Mouse (Mus musculus) megakaryocyte, embryonic 14.5 days (primary cell): ENCODE results near the gene Specc1. TPM values are rescaled to one million over a fixed set of nuclear protein-coding genes. Genes with fewer than 3 reads are reported as not detected.

ENCODE experiments used
- H3K27me3 ChIP-seq: replicated peaks from 2 replicates; pipeline ENCODE3; 2012; ENCODE audit warnings: inconsistent platforms
- H3K36me3 ChIP-seq: replicated peaks from 2 replicates; pipeline ENCODE3; 2012; ENCODE audit warnings: low read length, inconsistent platforms, mixed read lengths
- H3K4me1 ChIP-seq: 2 replicates; pipeline ENCODE4 v1.6.1; 2012; ENCODE audit warnings: inconsistent platforms
- H3K4me3 ChIP-seq: replicated peaks from 2 replicates; pipeline ENCODE3; 2012; ENCODE audit warnings: moderate library complexity, mild to moderate bottlenecking, inconsistent platforms
- H3K9me3 ChIP-seq: 2 replicates; pipeline ENCODE4 v1.6.1; 2012; ENCODE audit warnings: inconsistent platforms
- FLI1 ChIP-seq: IDR thresholded peaks from 2 replicates; pipeline ENCODE4 v1.6.1; 2012; ENCODE audit warnings: low read length, inconsistent platforms, mixed read lengths
- GATA1 ChIP-seq: IDR thresholded peaks from 3 replicates; pipeline ENCODE4 v1.6.1; 2012; ENCODE audit warnings: mixed read lengths, low read length, inconsistent platforms, borderline replicate concordance
- polyA plus RNA-seq: library from polyadenylated mRNA; stranded (reverse); fragments of >175 nt; gene quantifications from 2 replicates; pipeline ENCODE4 v1.2.3, GENCODE M21; 2012; ENCODE audit warnings: low replicate concordance; ENCODE audit not compliant: insufficient read depth

The Specc1 gene
- polyA plus RNA-seq, 1 experiment, result 7.1 TPM

GRCm38 (mm10) chr11:62187074-62187473 lies 230.5 kb downstream of the Specc1 start:
- Histone ChIP-seq H3K9me3 (no peaks in the 10 kb centered on the region; the same call in 1 of the 2 replicates), H3K4me1 (peaks cover 55% of the 10 kb centered on the region), H3K36me3 (peaks cover 44% of the 10 kb centered on the region), H3K27me3 (no peaks in the 10 kb centered on the region), H3K4me3 (no peak overlapping the region)
- TF ChIP-seq FLI1, result no peak

DNA sequence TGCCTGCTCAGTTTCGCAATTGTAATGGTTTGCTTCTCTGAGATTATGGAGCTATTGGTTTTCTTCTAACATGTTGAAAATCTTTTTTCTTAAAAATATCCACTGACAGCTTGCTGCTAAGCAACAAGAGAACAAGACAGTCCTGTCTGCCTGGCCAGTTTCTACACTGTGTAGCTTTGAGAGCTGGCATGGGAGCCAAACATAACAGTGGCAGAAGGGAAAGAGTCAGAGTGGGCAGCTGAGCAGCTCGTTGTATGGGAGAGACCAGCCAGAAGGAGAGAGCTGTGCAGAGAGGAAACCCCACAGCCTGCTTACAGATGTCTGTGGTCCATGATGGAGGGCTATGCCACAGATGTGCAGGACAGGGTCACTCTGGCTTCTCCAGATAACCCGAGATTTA lies 235.5 kb downstream of the Specc1 start:
- no peak overlapping the region for H3K4me3 ChIP-seq
- TF ChIP-seq FLI1, result no peak
- no peak for TF ChIP-seq GATA1
- peaks cover 71% of the 10 kb centered on the region for H3K36me3 ChIP-seq
- peaks cover 47% of the 10 kb centered on the region for H3K4me1 ChIP-seq
- H3K9me3 ChIP-seq, result peaks cover 13% of the 10 kb centered on the region; the same call in 1 of the 2 replicates
- no peaks in the 10 kb centered on the region for H3K27me3 ChIP-seq

DNA sequence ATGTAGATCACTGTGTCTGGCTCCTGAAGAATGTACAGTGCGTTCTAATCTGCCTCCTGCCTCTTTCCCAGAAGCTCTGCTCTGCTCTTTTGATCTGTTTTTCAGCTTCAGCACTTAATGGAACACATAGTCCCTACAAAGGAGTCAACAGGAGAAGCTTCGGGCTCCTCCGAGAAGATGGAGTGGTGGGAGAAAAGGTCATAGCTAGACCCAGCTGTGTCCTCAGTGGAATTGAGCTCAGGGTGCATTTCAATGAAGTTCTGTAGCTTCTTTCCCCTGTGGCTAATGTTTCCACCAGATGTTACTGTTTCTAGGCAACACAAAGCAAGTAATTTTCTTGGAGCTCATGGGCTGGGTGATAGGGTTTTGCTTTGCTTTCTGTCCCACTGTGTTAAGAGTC lies 236.6 kb downstream of the Specc1 start:
- TF ChIP-seq FLI1, result no peak
- peaks cover 66% of the 10 kb centered on the region for H3K36me3 ChIP-seq
- H3K27me3 ChIP-seq, result no peaks in the 10 kb centered on the region
- peaks cover 37% of the 10 kb centered on the region for H3K4me1 ChIP-seq
- peaks cover 13% of the 10 kb centered on the region; the same call in 1 of the 2 replicates for H3K9me3 ChIP-seq
- no peak overlapping the region for H3K4me3 ChIP-seq

DNA sequence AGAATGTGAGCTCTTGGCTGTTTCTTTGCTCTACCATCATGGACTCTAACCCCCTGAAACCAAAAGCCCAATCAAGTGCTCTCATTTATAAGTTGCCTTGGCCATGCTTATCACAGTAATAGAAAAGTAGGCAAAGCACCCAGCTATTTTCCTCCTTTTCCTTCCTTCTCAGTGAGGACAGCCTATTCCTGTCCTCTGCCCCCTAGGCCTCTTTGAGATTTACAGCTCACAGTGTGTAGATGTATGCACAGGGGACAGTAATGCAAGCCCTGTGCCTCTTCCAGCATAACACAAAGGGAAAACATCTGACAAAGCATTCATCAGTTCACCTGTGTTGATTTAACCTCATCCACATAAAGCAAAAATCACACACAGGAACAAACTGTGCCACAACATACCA lies 237.7 kb downstream of the Specc1 start:
- Histone ChIP-seq H3K9me3 (peaks cover 13% of the 10 kb centered on the region; the same call in 1 of the 2 replicates), H3K4me1 (peaks cover 36% of the 10 kb centered on the region), H3K36me3 (peaks cover 64% of the 10 kb centered on the region), H3K4me3 (no peak overlapping the region), H3K27me3 (no peaks in the 10 kb centered on the region)
- no peak for TF ChIP-seq FLI1

GRCm38 (mm10) chr11:62200901-62201512 lies 244.4 kb downstream of the Specc1 start:
- H3K9me3 ChIP-seq, result no peaks in the 10 kb centered on the region
- peaks cover 39% of the 10 kb centered on the region for H3K4me1 ChIP-seq
- no peaks in the 10 kb centered on the region for H3K27me3 ChIP-seq
- H3K36me3 ChIP-seq, result peaks cover 65% of the 10 kb centered on the region
- H3K4me3 ChIP-seq, result no peak overlapping the region
- TF ChIP-seq FLI1 (no peak), GATA1 (no peak)

DNA sequence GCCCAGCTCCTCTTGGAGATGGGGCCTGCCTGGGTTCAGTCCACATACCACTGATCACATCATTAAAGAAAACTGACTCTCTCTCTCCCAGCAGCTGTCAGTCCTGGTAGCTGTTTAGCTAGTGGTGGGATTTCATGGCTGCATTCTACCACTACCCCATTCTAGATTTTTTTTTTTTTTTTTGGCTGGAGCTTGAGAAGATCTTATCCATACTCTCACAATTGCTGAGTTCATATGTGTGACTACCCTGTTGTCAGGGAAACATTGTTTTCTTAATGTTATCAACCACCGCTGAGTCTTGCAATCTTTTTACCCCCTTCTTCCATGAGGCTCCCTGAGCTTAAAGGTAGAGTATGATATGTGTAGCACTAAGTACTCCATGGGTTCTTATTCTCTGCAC lies 246.1 kb downstream of the Specc1 start:
- Histone ChIP-seq H3K36me3 (peaks cover 66% of the 10 kb centered on the region), H3K9me3 (no peaks in the 10 kb centered on the region), H3K27me3 (no peaks in the 10 kb centered on the region), H3K4me3 (no peak overlapping the region), H3K4me1 (peaks cover 49% of the 10 kb centered on the region)
- no peak for TF ChIP-seq GATA1
- TF ChIP-seq FLI1, result no peak

GRCm38 (mm10) chr11:62209111-62209510 lies 252.5 kb downstream of the Specc1 start:
- Histone ChIP-seq H3K4me1 (peaks cover 53% of the 10 kb centered on the region), H3K4me3 (peak overlapping the region; percentile 31), H3K9me3 (no peaks in the 10 kb centered on the region), H3K36me3 (peaks cover 97% of the 10 kb centered on the region), H3K27me3 (no peaks in the 10 kb centered on the region)
- no peak for TF ChIP-seq GATA1
- TF ChIP-seq FLI1, result no peak

GRCm38 (mm10) chr11:62209891-62210290 lies 253.3 kb downstream of the Specc1 start:
- no peaks in the 10 kb centered on the region for H3K9me3 ChIP-seq
- no peaks in the 10 kb centered on the region for H3K27me3 ChIP-seq
- no peak overlapping the region for H3K4me3 ChIP-seq
- TF ChIP-seq FLI1 (no peak), GATA1 (no peak)
- H3K4me1 ChIP-seq, result peaks cover 45% of the 10 kb centered on the region
- H3K36me3 ChIP-seq, result peaks cover 96% of the 10 kb centered on the region

GRCm38 (mm10) chr11:62213384-62213989 lies 256.9 kb downstream of the Specc1 start:
- Histone ChIP-seq H3K27me3 (no peaks in the 10 kb centered on the region), H3K9me3 (no peaks in the 10 kb centered on the region), H3K4me3 (peak overlapping the region; percentile 8), H3K36me3 (peaks cover 64% of the 10 kb centered on the region), H3K4me1 (peaks cover 34% of the 10 kb centered on the region)
- TF ChIP-seq GATA1 (no peak), FLI1 (no peak)

DNA sequence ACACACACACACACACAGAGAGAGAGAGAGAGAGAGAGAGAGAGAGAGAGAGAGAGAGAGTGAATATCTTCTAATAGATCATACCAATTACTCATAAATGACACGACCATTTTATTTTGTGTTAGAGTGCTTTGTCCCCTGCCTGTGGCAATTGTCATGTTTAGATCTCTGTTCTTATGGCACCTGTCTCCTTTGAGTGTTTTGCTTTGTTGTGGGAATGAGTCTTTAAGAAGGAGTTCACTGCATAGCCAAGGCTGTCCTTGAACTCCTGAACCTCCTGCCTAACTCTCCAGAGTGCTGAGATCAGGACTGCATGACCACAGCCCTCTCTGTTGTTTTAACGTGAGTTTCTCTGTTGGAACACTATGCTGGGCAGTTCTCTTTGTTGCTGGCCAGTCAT lies 258.5 kb downstream of the Specc1 start:
- Histone ChIP-seq H3K9me3 (no peaks in the 10 kb centered on the region), H3K27me3 (no peaks in the 10 kb centered on the region), H3K4me3 (no peak overlapping the region), H3K36me3 (peaks cover 64% of the 10 kb centered on the region), H3K4me1 (peaks cover 41% of the 10 kb centered on the region)
- TF ChIP-seq FLI1 (no peak), GATA1 (no peak)

- H3K4me1 ChIP-seq, result peaks cover 59% of the 10 kb centered on the region
- H3K27me3 ChIP-seq, result no peaks in the 10 kb centered on the region
- H3K36me3 ChIP-seq, result peaks cover 62% of the 10 kb centered on the region
- H3K9me3 ChIP-seq, result no peaks in the 10 kb centered on the region
- TF ChIP-seq FLI1 (no peak), GATA1 (no peak)
- H3K4me3 ChIP-seq, result peak overlapping the region; percentile 68
These were observed 261.2 kb downstream of the Specc1 start for GRCm38 (mm10) chr11:62217751-62218150.
